Mouse (Mus musculus) megakaryocyte, embryonic 14.5 days (primary cell): Measurements from ENCODE around the gene 1700056E22Rik. TPM values are rescaled to one million over a fixed set of nuclear protein-coding genes. Genes with fewer than 3 reads are reported as not detected.

Experiments used
- H3K27me3 ChIP-seq: replicated peaks from 2 replicates; pipeline ENCODE3; 2012; ENCODE audit warnings: inconsistent platforms
- H3K36me3 ChIP-seq: replicated peaks from 2 replicates; pipeline ENCODE3; 2012; ENCODE audit warnings: low read length, inconsistent platforms, mixed read lengths
- H3K4me1 ChIP-seq: 2 replicates; pipeline ENCODE4 v1.6.1; 2012; ENCODE audit warnings: inconsistent platforms
- H3K4me3 ChIP-seq: replicated peaks from 2 replicates; pipeline ENCODE3; 2012; ENCODE audit warnings: moderate library complexity, mild to moderate bottlenecking, inconsistent platforms
- H3K9me3 ChIP-seq: 2 replicates; pipeline ENCODE4 v1.6.1; 2012; ENCODE audit warnings: inconsistent platforms
- FLI1 ChIP-seq: IDR thresholded peaks from 2 replicates; pipeline ENCODE4 v1.6.1; 2012; ENCODE audit warnings: low read length, inconsistent platforms, mixed read lengths
- GATA1 ChIP-seq: IDR thresholded peaks from 3 replicates; pipeline ENCODE4 v1.6.1; 2012; ENCODE audit warnings: mixed read lengths, low read length, inconsistent platforms, borderline replicate concordance
- polyA plus RNA-seq: library from polyadenylated mRNA; stranded (reverse); fragments of >175 nt; gene quantifications from 2 replicates; pipeline ENCODE4 v1.2.3, GENCODE M21; 2012; ENCODE audit warnings: low replicate concordance; ENCODE audit not compliant: insufficient read depth

The 1700056E22Rik gene
- polyA plus RNA-seq, 1 experiment: 19.8 TPM

GRCm38 (mm10) chr1:184005315-184006058 is 28.6 kb downstream of the 1700056E22Rik start:
- no peaks in the 10 kb centered on the region for H3K27me3 ChIP-seq
- no peak overlapping the region for H3K4me3 ChIP-seq
- TF ChIP-seq GATA1 (no peak), FLI1 (no peak)
- H3K36me3 ChIP-seq: no peaks in the 10 kb centered on the region
- peaks cover 26% of the 10 kb centered on the region for H3K4me1 ChIP-seq
- H3K9me3 ChIP-seq: peaks cover 7% of the 10 kb centered on the region; the same call in 1 of the 2 replicates

GRCm38 (mm10) chr1:184004311-184004710 is 29.8 kb downstream of the 1700056E22Rik start:
- peaks cover 10% of the 10 kb centered on the region; the same call in 1 of the 2 replicates for H3K9me3 ChIP-seq
- TF ChIP-seq GATA1 (no peak), FLI1 (no peak)
- no peak overlapping the region for H3K4me3 ChIP-seq
- no peaks in the 10 kb centered on the region for H3K36me3 ChIP-seq
- peaks cover 26% of the 10 kb centered on the region for H3K4me1 ChIP-seq
- no peaks in the 10 kb centered on the region for H3K27me3 ChIP-seq

- peaks cover 26% of the 10 kb centered on the region for H3K4me1 ChIP-seq
- H3K27me3 ChIP-seq: no peaks in the 10 kb centered on the region
- H3K4me3 ChIP-seq: no peak overlapping the region
- H3K9me3 ChIP-seq: peaks cover 10% of the 10 kb centered on the region; the same call in 1 of the 2 replicates
- no peak for TF ChIP-seq FLI1
- TF ChIP-seq GATA1: no peak
- no peaks in the 10 kb centered on the region for H3K36me3 ChIP-seq
Observed at GRCm38 (mm10) chr1:184002470-184002869, 31.6 kb downstream of the 1700056E22Rik start.

GRCm38 (mm10) chr1:183997207-183997606 is 36.9 kb downstream of the 1700056E22Rik start:
- no peak for TF ChIP-seq FLI1
- TF ChIP-seq GATA1: no peak
- Histone ChIP-seq H3K9me3 (peaks cover 10% of the 10 kb centered on the region; the same call in 1 of the 2 replicates), H3K27me3 (no peaks in the 10 kb centered on the region), H3K36me3 (no peaks in the 10 kb centered on the region), H3K4me3 (no peak overlapping the region), H3K4me1 (peaks cover 9% of the 10 kb centered on the region; the same call in 1 of the 2 replicates)

GRCm38 (mm10) chr1:183991921-183992320 is 42.2 kb downstream of the 1700056E22Rik start:
- Histone ChIP-seq H3K27me3 (no peaks in the 10 kb centered on the region), H3K4me3 (no peak overlapping the region), H3K4me1 (peaks cover 9% of the 10 kb centered on the region), H3K9me3 (0 out of 2 replicates have a peak, but pooled peaks cover 3% of the 10 kb centered on the region), H3K36me3 (no peaks in the 10 kb centered on the region)
- TF ChIP-seq GATA1: no peak
- no peak for TF ChIP-seq FLI1

DNA sequence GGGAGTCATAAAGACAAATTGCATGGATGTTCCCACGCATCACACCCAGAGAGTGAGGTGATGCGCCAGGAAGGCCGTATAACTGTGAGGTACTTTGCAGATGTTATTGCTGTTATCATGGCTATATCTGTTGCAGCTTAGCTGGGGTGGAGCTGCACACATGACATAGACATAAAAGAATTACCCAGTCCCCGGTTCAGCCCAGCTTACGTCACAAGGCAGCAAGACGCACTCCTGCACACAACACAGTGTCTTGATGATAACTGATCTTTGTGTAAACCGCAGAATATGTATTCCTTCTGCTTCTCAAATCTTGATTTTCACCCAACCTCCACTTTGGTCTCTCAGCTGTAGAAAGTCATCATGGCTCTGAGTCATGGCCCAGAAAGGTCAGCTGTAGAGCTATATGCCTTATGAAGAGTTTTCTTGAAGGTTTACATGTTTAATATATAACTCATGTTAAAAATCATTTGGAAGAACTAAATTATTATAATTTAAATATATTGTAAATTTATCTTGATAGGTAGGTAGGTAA is 46.3 kb downstream of the 1700056E22Rik start:
- Histone ChIP-seq H3K9me3 (peaks cover 11% of the 10 kb centered on the region; the same call in 1 of the 2 replicates), H3K4me3 (no peak overlapping the region), H3K36me3 (no peaks in the 10 kb centered on the region), H3K4me1 (peaks cover 6% of the 10 kb centered on the region), H3K27me3 (no peaks in the 10 kb centered on the region)
- TF ChIP-seq GATA1 (no peak), FLI1 (no peak)

Other genes with a start within 250 kb of the 1700056E22Rik start
- gene Dusp10, start 21.0 kb downstream of the 1700056E22Rik start, polyA plus RNA-seq: 3.1 and 14.8 TPM in 2 replicates